Mouse (Mus musculus): ENCODE measurements around the gene Aqp1.

The Aqp1 gene

DNA sequence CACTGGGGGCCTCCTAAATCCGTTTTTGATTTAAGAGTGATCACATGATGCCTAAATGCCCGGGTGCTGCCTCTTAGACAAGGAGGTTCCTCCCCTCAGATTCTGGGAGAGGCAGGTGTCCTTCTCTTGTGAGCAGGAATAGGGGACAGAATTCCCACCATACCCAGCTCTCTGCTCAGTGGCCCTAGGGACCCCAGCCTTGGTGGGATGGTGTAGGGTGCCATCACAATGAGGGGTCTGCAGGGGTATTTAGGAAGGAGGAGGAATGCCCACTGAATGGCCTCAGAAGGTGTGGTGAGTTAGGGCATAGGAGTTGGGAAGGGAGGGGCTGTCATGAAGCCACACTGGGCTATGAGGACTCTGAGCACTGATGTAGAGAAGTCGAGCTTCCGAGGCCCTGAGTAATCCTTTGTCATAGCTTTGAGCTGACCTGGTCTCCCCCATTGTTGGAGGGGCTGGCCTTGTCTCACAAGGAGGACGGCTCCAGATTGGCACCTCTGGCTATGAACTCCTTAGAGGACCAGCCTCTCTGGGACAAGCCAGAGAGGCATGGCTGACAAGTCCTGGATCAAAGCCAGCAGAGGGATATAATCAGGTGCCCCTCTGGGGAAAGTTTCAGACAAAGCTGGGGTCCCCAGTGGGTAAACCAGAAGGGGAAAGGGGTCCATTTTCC, 4.0 kb upstream of the Aqp1 start:
- DNase-seq (ENCODE audit: low spot score in 2 of 2), result no peak

DNA sequence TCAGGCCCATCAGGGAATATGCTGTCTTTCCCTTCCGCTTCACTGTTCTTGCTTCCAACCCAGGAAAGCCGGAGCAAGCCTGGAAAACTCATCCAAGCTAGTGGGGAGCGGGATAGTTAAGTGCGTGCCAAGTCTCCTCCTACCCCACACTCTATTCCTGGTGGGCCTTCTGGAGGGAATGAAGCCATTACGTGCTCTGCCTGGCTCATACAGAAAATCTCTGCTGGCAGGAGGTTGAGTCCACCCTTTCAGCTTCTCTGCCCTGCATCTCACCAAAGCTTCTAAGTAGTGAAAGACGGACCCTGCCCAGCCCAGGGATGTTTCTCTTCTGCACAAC, 3.5 kb upstream of the Aqp1 start:
- no peak for DNase-seq (ENCODE audit: low spot score in 2 of 2)

DNA sequence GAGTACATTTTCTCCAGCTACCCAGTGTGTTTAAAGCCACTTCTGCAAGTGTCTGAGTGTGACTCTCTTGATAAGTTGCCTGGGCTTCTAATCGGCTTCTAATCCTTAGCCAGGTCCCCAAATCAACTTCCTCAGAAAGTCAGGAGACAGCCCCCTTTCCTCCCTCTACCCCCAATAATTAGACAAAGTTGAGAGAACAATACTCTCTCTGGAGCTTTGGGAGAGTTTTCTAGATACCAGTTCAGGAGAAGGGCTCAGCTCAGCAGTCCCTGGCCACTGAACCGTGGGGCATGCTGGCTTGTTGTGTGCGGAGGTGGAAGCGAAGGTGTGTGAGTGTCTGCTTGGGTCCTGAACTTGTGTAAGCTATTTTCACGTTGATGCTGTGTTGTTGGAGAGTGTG, 1.0 kb downstream of the Aqp1 start:
- DNase-seq (ENCODE audit: low spot score in 2 of 2), result no peak

DNA sequence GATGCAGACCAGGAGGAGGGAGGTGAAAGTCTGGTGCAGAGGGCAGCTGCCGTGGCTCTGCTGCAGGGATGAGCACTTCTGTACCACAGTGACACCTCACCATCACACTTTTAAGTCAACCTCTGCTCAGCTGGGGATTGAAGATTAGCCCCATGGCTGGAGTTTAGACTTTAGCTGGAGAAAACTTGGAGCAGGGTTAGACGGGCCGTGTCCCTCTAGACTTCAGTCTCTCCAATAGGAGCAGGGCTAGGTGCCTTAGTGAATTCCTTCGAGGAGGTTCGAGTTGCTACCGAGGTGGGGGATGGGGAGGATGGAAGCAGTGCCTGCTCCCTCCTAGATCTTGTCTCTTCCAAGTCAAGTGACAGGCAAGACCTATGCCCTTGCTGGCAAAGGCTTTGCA, 1.8 kb downstream of the Aqp1 start:
- no peak for DNase-seq (ENCODE audit: low spot score in 2 of 2)

DNA sequence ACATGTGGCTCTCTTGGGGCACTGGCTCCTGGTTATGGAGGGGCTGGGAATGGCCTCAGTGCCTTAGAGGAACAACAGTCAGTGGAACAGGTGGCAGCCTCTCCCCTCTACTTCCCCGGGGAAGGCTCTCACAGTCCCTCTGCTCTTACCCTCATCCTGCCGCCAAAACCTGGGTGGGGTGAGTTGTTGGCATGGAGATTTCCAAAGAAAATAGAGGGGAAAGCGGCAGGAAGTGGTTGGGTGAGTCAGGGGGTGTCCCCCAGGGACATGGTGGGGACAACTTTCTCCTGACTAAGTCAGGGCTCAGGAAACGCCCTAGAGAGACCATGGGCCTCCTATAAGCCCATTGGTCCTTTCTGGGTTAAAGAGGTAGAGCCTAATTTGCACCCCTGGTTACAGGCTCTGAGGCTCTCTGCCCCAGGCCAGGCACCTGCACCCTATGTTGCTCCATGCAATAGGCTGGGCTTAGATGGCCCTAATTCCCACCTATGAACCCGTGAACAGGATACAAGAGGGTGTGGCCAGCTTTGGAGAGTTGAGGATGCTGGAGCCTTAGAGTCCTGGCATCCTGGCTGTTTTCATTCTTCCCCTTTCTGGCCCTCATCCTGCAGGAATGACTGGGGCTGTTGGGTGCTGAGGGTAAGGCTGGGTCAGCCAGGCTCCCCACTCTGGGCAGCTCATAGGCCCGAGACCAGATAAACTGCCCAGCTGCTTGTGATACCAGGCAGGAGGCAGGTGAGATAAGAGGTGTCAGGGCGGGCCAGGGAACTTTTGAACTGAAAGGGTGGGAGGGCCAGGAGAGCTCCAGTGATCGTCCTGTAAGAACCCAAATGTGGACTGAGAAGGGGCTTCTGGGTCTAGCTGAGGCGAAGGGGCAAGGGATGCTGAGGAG, 2.9 kb downstream of the Aqp1 start:
- no peak for DNase-seq (ENCODE audit: low spot score in 2 of 2)

DNA sequence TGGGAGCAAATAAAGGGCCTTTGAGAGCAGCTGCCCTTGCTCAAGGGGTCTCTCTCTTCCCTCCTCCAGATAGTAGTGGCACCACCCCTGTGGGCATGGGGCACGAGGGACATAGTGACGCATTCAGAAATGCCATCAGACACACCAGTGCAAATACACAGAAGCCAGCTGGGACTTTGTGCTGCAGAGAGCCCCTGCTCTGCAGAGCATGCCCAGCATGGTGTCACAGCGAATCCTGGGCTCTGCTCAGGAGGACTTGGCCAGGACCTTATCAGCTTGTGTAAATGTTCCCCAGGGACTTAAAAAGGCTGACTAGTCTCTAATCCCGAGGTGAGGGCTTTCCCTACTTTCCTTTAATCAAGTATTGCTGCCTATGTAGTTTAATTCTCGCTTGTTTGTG, 5.5 kb downstream of the Aqp1 start:
- DNase-seq (ENCODE audit: low spot score in 2 of 2), result no peak

DNA sequence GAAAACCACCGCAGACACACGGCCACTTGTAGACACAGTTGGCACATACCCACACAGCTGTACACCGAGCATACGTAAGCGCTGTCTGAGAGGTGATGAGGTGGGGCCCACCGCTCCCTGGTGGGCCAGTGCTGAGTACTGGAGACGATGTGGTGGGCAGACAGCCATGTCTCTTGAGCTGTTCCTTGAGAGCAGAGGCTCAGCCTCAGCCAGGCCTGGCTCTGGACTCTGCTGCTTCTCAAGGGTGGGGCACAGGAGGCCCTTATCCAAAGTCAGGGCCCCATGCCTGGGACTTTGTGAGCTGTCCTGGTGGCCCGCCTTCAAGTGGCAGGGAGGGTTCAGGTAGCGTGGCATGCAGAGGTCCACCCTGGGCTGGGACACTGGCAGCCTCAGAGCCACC, 6.1 kb downstream of the Aqp1 start:
- no peak for DNase-seq (ENCODE audit: low spot score in 2 of 2)

DNA sequence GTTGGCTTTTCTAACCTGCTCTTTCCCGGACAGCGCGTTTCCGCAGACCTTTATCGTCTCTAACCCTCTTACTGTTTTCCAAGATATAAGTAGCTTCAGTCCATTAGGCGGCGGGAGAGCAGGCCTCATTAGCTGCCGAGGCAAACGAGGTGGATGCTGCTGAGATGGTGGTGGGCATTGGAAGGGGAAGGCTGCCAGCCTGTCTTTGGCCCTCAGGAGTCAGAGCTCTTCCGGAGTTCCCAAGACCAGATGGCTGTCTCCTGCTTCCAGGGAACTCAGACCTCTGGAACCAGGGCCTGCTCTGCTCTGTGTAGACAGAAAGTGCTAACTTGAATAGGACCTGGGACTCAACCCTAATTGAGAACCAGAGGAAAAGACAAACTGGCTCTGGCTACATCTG, 7.2 kb downstream of the Aqp1 start:
- DNase-seq (ENCODE audit: low spot score in 2 of 2), result no peak

DNA sequence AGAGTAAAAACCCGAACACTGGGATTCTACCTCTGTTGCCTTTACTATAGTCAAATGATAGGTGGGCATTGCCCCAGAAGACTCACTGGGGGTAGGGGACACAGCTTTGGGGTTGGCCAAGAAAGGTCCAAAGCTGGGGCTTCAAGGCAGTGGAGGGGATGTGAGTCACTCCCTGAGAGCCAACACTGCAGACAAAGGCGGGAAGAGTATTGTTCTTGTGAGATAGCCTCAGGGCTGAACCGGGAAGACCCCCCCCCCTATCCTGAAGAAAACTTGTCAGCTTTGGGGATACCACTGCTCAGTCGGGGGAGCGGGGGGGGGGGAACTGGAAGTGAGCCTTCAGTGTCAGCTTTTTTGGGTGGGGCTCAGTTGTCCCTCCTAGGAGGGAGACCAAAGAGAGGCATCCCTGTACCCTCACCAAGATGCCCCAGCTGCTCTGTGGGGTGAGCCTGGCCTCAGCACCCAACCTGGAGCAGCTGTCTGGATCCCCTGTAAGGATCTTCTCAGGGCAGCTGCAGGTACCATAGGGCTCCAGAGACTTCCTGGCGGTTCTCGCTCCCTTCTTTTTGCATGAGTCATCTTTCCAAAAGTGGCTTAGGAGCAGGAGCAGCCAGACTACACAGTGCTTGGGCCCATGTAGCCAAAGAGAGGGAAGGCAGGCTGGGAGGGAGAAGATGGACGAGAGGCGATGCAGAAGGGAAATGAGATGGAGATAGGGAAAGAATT, 8.2 kb downstream of the Aqp1 start:
- no peak for DNase-seq (ENCODE audit: low spot score in 2 of 2)

DNA sequence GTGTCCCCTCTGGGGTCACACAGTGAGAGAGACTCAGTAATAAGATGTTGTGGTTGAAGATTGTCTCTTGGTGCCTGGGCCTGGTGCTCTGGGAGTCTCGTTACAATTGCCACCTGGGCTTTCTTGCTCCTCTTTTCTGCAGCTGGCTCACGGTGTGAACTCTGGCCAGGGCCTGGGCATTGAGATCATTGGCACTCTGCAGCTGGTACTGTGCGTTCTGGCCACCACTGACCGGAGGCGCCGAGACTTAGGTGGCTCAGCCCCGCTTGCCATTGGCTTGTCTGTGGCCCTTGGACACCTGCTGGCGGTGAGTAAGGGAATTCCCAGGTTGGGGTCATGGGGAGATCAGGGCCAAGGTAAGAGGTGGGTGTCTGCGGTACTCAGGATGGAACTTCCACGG, 9.0 kb downstream of the Aqp1 start:
- no peak for DNase-seq (ENCODE audit: low spot score in 2 of 2)

DNA sequence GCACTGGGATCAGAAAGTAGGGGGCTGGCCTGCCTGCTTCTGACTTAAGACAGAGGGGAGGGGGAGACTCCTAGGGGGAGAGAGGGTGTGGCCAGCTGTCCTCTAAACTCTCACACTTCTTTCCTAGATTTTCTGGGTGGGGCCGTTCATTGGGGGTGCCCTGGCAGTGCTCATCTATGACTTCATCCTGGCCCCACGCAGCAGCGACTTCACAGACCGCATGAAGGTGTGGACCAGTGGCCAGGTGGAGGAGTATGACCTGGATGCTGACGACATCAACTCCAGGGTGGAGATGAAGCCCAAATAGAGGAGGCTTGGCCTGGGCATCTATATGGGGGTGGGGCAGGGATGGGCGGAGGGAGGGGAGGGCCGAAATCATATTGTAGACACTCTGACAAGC, 10.3 kb downstream of the Aqp1 start:
- no peak for DNase-seq (ENCODE audit: low spot score in 2 of 2)

DNA sequence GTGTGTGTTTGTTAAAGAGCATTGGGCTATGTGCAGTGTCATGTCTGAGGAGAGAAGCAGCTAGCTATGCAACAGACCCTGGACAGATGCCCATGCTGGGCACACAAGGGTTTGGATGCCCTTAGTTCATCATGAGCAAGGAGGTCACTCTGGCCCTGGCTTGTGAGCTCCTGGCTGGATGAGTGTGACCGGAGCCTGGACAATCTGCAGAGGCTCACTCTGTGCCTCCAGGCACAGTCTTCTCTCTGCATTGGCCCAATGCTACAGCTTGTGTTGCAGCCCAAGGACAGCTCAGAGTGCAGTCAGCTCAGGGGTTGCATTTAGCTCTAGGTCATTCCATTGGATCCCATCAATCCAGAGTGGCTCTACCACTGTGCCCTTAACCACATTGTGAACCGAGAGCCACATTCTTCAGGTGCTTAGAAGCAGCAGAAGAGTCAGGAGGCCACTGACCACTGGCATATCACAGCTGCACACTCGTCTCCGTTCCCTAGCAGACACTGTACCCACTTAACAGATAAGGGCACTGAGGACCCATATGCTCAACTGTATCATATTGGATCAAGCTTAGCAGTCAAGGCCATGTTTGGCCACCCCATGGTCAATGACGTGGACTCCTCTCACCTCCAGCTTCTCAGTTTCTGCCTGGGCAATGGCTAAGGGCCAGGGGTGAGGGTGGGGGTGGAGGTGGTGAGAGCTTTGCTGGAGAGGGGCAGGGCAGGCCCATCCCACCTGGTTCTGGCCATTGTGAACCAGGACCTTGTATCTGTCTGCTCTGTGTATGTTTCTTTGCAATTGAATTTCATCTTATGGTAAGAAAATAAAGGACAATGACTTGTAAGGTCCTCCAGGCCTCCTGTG, 11.7 kb downstream of the Aqp1 start:
- no peak for DNase-seq (ENCODE audit: low spot score in 2 of 2)

DNA sequence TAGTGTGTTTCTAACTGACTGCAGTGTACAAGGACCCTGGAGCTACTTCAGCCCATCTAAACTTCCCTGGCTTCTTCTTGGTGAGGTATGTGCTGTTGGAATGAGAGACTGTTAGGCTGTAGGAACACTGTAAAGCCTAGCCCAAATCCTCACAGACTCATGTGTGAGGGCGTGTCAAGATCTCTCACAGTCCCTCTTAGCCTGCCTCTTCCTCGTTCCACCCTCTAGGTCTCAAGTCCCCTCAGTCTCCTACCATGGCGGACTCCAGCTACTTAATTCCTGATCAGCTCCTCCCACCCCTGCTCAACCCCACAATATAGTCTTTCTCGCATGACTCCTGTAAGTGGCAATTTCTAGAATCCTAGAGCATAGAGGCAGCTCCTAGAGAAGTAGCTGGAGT, 13.0 kb downstream of the Aqp1 start:
- no peak for DNase-seq (ENCODE audit: low spot score in 2 of 2)

DNA sequence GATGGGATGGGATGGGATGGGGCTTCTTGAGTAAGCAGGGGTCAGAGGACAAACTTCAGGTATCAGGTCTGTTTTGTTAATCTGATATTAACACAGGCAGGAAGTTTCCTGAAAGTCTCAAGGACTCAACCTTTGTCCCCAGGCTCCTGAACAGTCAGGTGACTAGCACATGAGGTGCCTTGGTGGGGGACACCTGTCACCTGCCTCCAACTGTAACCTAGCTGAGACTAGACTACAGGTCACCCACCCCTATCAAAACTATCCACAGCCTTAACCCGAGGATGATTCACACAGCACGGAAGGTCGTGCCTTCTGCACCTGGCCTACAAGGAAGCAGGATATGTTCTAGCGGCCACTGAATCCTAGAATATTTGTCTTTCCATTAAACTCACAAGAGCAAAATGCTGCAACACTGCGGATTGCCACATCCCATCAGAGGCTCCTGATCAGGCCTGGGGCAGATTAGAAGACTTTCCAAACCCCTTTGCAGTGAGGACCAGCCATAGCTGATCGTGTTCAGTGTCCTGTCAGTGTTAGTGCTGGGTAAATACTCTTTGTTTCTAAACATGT, 14.2 kb downstream of the Aqp1 start:
- no peak for DNase-seq (ENCODE audit: low spot score in 2 of 2)

DNA sequence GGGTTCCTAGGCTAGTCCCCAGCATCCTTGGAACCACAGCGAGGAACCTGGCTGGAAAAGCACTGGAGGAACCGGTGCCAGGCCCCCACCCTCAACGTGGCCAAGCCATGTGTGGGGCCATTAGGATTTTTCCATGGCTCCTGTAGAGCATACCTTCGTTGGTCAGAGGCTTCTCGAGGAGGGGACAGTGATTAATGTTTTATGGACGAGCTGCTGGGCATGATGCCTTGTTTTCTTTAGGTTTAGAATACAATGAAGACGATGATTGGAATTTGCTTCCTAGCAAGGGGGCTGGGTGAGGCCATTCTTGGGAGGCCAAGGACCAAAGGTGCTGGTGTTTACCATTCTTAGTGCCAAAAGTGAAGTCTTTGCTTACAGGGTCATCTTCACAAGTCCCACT, 15.5 kb downstream of the Aqp1 start:
- no peak for DNase-seq (ENCODE audit: low spot score in 2 of 2)

DNA sequence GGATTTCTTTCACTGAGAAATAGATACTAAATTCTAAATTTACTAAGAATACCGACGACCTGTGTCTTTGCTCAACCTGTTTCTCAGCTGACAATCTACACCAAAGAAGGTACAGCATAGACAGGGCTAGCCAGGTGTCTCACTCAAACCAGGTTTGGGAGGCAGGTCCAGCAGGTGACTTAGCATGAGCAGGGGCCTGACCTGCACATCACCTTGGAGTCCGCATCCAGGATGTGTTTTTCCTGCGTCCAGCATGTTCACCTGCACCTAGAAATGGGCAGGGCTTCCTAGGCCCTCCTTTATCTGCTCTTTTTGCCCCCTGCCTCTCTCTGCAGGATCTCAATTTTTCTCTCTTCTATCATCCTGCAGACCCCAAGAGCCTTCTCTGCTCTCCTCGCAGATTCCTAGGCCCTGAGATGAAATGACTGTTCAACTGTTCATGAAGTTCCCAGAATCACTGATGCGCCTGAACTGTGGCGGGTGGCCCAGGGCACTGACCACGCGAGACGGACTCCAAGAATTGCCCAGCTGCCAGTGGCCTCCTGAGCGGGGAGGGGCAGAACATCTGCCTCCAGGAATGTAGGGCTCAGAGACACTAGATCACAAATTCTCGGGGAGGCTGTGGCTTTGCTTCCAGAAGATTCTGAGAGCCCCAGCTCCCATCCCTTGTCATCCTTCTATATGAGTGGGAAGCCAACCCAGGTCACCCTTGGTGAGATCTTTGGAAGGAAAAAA, 17.6 kb downstream of the Aqp1 start:
- DNase-seq (ENCODE audit: low spot score in 2 of 2), result no peak

DNA sequence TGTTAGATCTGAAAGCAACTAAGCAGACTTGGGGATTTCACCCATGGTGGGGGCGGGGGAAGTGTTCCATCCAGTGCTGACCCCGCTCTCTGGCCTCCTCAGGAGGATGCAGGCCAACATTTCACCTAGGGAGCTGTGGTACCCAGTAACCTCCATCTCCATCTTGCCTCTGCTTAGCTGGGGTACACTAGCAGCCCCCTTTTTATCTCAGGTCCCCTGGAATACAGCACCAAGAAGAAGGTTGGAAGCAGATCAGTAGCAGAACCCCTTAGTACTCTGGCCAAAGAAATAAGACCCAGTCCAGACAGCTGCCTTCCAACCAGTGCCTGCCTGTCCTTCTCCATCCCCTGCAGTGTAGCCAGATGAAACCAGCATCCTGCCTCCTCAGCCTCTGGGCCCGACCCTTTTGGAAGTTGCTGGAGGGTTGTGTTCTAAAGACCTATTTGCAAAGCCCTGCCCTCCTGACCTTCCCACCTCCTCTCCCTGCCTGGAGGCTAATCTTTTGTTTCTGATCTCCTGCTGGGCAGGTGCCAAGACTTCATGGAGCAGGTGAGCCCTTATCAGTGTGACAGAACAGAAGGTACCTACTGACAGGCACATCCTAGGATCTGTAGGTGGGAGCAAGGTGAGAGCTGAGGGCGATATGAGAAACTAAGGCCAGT, 18.4 kb downstream of the Aqp1 start:
- DNase-seq (ENCODE audit: low spot score in 2 of 2), result no peak

DNA sequence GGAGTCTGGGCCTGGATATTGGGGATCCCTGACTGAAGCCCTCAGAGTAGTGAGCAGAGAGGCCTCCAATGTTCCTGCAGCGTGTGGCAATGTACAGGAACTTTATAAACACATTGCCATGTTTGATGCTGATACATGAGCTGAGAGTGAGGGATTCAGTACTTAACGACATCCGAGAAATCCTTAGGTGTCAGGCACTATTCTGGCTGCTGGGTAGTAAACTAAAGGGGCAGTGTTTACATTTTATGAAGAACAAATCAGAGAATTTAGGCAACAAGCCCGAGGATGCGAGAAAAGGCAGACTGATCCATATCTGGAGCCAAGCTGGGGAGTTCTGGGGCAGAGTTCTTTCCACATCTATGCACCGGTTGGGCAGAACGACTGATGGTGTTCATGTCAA, 19.3 kb downstream of the Aqp1 start:
- no peak for DNase-seq (ENCODE audit: low spot score in 2 of 2)

DNA sequence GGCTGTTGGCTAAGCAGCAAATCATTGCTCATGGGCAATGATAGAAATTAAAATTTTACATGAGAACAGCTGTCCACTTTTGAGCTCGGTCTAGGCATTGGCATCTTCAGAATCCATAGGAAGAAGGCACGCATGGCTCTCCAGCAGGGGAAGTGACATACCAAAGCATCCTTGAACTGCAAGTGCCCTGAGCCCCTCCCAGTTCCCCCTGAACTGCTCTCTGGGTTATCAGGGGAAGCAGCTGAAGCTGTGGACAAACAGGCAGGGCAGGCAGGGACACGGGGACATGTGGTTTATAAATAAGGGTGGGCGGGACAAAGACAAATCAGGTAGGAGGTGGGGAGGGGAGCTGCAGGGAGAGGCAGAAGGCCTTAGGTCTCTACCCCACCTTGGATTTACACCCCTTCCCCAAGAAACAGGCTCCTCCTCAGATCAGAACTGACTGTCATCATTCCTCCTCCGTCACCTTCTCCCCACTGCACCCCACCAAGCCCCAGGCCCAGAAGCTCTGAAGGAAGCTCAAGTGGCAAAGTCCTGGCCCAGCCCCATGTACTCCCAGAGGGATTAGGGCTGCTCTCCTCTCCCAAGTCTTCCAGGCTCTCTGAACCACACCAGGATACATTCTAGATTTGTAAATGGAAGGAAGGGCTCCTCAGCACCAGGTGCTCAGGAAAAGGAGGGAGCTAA, 19.9 kb downstream of the Aqp1 start:
- no peak for DNase-seq (ENCODE audit: low spot score in 2 of 2)

All from urinary bladder, postnatal 36 days (tissue).